Mouse (Mus musculus): ENCODE measurements around the gene Dact2.

The Dact2 gene

DNA sequence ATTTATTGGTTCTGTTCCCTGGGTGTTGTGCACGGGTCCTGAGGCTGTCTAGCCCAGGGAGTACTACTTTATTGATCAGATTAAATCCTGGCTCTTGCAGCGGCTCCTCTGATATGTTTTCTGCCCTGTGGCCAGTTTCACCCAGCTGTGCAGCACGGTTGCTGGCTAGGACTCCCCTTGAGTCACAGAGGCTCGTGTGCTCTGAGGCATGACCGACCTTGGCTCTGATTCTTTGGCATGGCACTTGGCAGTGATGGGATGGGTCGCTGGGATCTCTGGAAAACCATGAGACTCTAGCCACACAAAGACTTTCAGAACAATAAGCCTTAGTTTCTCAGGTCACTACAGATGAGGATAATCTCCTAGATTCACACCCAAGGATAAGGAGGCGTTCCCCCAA, 8.7 kb upstream of the Dact2 start:
- no peak for DNase-seq (ENCODE audit: low spot score)

DNA sequence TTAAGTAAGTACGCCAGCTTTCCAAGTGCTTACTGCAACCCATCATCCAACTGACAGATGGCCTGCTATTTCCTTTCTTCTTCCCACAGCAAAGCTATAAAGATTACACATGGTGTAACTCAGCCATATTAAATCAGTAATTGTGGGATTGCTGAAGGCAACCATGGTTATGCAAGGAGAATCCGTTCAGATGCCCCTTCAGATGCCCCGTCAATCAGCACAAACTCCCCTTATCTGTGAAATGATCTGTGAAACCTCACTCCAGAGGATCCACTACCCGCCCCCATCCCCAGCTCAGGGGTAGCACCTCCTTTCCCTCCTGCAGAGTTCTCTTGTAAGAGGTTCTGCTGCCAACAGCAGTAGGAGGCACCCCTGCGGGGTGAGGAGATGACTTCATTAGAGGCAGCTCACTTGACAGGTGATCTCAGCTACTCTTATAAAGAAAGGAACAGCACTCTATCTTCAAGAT, 3.0 kb upstream of the Dact2 start:
- no peak for DNase-seq (ENCODE audit: low spot score)

DNA sequence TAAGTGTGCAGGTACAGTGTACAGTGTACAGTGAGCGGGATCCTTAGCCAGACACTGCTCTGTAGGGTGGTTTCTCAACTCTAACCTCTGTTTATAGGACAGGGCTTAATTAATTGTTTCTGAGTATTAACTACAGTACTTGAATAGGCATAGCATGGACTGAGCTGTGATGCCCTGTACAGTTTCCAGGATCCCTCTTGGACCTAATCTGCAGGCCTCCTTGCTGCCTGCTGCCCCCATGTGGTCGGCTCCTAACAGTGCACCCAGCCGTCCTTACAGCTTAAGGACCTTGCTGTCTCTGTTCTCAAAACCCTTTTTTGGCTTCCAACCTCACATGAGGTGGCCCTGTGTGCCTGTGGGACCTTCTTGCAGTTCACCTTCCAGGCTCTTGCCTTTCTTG, 2.0 kb upstream of the Dact2 start:
- peak; percentile 74 for DNase-seq (ENCODE audit: low spot score)

DNA sequence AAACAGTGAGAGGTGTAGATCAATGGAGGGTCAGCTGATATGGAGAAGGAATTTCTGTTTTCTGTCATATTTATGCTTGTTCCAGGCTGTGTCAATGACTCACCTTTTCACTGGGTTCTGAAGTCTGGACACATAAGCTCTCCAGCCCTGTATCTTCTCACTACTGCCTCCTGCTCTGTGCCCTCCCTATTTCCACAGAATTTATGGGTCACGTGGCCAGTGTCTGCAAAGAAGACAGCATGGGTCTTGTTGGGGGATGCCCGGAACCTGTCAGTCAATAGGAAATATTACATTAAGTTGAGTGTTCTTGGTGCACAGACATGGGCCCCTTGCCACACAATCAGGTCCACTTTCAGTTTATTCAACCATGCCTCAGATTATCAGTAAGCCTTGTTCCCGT, 1.1 kb upstream of the Dact2 start:
- DNase-seq (ENCODE audit: low spot score): no peak

DNA sequence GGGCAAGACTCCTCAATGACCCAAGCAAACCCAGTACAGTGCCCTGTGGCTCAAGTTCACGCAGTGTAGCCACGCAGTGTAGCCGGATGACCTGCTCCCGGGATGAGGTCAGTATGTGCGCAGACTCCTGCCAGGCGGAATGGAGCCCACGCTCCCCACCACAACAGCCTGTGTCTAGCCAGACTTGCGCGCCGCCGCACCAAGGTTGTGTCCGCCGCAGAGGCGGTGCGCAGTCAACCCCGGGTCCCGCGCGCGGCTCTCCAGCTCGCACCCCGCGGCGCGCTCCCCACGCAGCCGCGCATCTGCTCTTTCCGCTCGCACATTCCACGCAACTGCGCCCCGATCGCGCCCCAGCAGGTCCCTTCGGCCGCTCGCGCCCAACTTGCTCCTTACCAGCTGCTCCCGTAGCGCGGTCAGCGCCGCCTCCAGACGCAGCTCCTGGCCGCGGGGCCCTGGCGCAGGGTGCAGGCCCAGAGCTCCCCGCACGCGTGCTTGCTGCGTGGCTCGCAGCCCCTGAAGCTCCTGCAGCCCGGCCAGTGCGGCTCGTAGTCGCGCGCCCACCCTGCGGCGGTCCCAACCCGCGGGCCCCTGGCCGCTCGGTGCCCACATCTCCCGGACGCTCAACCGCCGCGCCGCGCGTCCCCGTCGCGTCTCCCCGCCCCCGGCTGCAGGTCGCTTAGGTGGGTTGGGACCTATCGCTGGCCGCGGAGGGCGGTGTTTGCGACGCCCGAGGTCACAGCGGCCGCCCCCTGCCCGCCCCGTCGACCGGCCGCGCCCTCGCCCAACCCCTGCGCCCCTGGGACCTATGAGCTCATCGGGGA, 773 bp downstream of the Dact2 start:
- DNase-seq (ENCODE audit: low spot score): no peak

DNA sequence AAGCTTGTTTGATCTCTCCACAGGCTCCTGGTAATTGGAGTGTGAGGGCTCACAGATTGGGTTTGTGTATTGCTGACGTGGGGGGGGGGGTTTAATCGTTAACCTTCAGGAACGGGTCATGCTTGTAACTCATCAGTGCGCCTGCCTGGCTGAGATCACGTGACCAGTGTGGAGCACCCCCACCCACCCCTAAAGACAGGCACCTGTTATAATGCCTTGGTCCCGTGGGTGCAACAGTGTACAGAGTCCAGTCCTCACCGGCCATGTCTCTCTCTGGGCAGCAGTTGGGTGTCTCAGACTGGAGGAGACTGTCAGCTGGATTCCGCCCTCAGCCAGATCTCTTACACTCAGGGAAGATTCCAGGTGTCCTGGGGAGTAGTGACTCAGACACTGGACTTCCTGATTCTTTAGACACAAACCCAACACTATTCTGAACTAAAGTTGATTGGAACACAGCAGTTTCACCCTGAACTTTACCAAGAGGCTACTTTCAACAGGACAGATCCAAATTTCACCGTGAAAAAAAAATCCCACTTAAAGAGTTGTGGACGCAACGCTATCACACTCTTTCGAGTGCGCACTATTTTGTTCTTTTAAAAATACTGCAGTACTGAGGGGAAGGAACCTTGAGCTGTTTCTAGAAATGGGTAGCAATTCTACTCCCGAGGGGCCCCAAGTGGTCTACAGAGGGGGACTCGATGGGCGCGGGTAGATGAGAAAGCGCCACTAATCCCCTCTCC, 1.6 kb downstream of the Dact2 start:
- DNase-seq (ENCODE audit: low spot score): no peak

DNA sequence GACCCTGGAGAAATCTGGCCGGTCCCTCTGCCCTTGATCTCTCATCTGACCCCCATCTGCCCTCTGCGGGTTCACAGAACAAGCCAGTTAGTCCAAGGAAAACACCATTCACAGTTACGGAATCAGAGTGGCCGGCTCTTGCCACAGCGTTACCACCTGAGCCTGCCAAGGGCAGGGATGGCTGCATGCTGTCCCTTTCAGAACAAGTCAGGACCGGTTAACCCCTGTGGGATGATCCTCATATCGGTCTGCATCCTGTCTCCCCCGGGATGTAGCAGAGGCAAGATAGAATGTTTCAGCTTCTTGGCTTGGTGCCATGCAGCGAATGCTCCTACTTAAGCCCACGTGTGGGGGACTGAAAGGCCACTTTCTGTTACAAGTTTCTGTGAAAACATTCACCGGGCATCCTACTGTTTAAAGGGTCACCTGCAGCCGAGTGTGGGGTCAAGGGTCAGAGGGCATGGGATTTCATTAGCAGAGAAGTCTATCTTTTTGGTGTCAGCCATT, 2.8 kb downstream of the Dact2 start:
- no peak for DNase-seq (ENCODE audit: low spot score)

DNA sequence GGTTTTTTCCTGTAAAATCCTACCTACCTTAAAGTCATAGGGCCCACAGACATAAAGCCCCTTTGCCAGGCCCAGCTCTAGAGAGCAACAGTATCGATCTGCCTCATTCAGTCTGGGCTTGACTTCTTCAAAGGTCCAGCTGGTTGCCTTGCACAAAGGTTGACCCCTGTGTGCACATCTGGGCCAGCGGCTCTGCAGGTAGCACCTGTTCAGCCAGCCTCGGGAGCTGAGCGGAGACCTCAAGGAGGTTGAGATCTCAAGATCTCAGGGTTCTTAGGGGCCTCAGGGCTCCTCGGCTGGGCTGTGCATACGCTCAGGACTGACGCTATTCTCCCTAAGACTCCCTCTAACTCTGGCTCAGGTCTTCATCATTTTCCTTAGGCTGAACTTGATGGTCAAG, 3.9 kb downstream of the Dact2 start:
- DNase-seq (ENCODE audit: low spot score): no peak

DNA sequence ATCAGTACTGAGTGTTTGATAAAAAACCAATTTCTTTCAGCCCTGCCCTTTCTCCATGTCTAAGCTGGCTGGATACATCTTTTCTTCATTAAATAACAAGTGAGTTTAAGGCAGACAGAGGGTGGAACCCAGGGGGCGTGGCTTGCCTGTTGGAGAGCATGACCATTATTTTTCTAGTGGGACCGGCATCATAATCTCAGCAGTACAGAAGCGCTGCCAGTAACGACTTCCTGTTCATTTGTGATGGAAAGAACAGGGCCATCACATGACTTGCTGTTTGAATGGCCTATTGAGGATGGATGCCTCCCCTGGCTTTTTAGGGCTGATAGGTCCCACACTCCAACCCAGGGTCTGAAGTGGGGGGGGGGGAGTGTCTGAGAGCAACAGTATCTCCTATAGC, 4.5 kb downstream of the Dact2 start:
- DNase-seq (ENCODE audit: low spot score): no peak

DNA sequence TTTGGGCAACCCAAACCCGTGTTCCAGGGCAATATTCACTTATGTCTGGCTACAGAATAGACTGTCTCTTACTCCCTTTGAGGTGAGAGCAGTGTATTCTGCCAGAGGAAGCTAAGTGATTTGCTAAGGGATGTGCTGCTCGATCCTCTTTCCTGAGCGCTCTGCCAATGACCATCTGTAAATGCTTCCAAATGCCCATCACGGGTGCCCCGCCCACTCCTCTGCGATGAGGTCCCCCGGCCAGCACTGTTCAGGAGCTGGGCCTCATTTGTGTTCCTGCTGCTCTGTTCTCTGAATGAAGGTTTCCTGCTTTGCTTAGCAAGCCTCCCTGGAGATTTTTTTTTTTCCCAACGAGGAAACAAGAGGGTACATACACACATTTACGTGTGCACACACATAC, 11.2 kb downstream of the Dact2 start:
- DNase-seq (ENCODE audit: low spot score): no peak

DNA sequence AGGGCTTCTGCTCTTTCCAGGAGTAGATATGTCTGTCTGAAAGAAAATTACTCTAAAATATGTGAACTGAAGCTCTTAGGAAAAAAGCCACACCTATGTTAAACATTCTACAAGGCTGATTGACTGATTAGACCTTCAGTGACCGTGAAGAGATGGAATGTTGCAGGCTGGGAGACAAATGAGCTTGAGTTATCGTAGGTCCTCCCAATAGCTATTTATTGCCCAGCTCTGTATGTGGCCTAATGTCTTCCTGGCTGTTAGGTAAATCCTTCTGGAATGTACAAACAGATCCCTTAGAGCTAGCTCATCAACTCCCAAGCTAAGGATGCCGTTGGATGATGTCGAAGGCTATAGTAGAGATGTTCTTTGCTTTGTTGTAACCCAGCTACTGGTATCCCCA, 11.7 kb downstream of the Dact2 start:
- no peak for DNase-seq (ENCODE audit: low spot score)

DNA sequence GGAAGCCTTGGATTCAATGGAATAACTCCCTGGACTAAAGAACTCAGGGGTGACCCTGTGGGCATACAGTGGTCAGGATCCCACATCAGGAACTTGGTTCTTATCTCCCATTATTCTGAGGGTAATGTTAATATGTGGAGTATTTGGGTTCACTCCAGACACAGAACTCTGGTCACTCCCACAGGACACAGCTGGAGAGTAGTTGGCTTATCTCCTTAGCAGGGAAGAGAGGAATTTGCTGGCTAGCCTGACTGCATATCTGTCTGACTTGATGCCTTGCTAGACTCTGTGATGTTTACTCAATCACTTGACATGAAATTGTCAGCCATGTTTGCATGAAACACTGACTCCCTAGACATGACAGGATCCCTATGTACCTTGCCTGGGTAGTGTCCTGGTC, 15.6 kb downstream of the Dact2 start:
- DNase-seq (ENCODE audit: low spot score): no peak

DNA sequence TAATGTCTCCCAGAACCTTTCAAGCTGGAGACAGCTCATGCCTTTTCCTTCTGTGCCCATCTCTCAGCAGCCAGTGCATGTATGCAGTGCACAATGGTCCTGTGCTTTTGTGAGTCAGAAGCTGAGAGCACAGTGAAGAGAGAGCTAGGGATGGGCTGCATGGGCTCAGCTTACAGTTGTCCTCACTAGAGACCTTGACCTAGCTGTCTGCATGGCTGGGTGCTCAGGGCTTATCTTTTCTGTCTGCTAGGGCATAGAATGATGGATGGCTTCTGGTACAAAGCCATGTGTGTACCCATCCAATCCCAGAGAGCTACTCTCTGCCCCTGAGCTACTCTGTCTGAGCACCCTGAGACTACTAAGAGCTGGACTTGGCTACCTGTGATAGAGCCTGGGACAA, 17.0 kb downstream of the Dact2 start:
- DNase-seq (ENCODE audit: low spot score): no peak

DNA sequence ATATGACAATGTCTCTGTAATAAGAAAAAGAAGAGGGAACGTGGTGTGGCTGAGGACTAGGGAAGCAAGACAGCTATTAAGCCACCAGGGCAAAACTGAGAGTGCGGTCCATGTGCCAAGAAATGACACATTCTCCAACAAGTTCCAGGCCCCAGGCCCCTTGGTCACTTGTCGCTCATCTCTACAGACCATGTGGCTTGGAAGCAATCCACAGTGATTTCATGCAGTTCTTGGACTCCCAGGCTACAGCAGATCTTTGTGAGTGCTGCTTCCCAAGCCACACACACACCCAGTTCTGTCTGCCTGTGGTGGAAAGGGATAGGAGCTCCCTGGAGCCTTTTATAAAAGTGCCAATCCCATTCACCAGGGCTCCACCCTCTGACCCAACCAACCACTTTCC, 17.9 kb downstream of the Dact2 start:
- DNase-seq (ENCODE audit: low spot score): peak; percentile 24

DNA sequence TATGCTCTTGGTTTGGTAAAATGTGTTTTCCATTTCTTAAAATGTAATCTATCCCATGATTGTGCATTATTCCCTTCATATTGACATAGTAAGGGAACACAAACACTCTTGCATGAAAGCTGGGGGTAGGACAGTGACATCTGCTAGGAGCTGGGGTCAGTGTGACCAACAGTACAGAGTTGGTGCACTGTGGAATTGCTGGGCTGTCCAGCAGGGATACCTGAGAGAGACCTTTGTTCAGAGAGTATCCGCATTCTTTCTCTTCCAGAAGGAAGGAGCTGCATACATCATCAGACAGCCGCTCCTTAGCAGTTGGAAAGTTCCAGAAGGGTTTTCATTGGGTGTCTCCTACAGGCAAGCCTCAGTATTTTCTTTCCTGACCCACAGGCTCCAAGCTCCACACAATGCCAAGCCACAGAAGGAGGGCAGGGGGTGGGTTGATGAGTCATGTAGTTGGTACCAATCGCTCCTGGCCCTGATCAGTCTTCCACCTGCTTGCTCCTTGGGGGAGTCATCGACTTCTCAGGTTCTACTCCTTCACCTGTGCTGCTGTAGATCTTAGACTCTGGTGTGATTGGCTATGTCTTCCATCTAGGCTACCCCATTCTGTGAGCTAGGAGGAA, 19.8 kb downstream of the Dact2 start:
- no peak for DNase-seq (ENCODE audit: low spot score)

DNA sequence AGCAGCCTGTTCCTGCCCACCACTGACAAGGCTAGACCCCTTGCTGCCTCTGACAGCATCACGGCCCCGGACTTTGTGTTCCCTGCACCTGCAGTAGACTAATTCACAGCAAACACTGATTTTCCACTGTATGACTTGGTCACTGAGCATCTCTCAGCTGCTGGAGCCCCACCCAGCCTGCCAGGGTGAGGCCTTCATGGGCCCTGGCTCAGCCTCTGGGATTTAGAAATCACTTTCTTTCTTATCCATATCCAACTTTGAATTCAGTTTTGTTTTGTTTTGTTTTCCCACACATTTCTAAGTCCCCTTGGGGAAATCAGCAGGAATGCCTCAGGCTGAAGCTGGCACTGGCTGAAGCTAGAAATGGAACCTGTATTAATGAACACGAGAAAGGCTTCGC, 20.4 kb downstream of the Dact2 start:
- DNase-seq (ENCODE audit: low spot score): peak; percentile 16

DNA sequence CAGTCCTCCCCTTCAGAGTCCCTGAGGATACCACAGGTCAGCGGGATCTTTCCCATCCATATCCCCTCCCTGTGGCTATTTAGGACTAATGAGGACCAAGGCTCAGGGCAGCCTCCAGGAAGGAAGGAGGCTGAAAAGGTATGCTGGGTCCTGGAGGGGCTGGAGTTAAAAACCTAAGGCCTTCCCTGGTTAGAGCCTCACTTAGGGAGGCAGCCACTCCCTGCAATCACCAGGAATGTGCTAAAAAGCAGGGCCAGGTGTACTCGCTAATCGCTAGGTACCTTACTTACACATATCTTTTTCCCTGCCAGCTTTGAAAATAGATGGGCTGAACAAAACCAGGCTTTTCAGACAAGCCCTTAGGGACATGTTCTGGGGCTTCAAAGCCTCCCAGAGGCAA, 21.2 kb downstream of the Dact2 start:
- DNase-seq (ENCODE audit: low spot score): no peak

DNA sequence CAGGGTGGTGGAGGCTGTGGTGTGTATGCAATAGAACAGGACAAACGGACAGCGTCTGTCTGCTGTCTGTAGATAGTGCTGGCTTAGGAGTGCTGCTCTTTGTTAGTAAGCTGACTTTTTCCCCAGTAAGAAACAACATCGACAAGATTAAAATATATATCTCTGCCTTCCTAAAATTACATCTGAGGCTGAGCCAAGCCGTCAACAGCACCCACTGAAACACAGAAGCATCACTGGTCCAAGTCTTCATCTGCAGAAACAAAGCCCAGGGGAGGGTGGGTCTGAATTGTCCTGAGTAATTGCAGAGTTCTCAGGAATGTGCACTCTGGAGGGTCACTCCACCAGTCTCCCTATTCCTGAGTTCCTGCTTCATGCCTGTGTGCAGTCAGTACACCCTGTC, 25.2 kb downstream of the Dact2 start:
- no peak for DNase-seq (ENCODE audit: low spot score)

DNA sequence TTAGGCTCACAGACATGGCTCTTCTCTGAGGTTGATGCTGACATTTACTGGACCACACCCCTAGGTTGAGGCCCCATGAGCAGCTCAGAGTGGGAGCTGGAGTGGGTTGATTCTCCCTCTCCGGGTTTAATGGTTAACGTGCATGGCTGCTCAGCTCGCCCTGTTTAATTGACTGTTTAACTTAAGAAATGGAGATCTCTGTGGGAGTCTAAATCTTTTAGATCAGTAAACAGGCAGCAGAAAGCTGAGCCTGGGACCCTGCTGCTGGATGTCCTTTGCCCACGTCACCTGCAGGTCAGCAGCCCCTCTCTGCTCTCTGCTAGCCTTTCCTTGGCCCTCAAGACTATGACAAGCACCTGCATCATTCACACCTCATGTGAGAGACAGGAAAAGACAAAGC, 25.6 kb downstream of the Dact2 start:
- no peak for DNase-seq (ENCODE audit: low spot score)

DNA sequence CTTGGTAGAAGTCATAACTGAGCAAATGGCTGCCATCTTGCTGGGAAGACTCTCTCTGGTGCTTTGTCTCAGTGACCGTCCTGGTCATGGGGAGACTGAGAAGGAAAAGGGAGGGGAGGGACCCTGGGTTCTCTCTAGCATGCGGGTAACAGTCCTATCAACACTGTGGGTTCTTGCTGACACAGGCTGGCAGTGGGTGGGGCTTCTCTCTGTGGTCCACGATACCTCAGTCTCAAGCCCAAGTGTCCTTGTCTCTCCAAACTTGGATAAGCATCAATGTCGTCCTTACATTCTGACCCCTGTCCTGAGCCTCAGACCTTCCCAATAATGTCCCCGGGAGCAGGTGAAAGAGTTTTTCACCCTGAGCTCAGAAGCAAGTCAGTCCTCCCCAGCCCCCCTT, 26.1 kb downstream of the Dact2 start:
- DNase-seq (ENCODE audit: low spot score): no peak

DNA sequence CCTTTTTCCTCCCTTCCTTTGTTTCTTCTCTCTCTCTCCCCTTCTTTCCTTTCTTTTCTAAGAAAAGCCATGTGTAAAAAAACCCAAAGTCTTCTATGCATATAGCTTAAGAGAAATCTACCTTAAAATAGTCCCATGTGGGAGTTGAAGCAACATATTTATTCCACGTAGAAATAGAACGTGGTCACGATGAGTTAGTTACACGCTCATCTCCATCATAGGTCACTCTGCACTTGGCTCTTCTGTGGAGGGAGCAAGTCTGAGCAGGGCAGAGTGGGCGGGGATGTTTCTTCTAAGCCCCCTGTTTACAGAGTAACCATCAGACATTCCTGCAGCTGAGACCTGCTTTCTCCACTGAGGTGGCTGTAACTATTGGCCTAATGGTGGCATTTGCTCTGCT, 27.1 kb downstream of the Dact2 start:
- DNase-seq (ENCODE audit: low spot score): no peak

DNA sequence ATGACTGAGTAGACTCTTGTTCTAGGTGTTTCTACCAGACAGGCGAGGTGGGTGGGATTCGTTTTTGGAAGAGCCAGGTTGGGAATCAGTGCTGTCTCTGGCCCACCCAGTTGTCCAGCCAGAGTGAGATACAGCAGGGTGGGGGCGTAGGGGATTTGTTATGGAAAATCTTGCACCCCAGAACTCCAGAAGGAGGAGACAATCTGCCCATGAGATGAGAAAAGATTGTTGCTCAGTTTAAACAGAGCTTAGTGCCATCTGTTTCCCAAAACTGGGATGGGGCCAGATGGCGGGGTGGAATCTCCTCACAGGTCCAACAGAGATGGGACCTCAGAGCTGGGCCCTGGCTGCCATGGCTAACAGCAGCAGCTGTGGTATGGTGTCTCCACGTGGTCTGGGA, 28.4 kb downstream of the Dact2 start:
- DNase-seq (ENCODE audit: low spot score): no peak

DNA sequence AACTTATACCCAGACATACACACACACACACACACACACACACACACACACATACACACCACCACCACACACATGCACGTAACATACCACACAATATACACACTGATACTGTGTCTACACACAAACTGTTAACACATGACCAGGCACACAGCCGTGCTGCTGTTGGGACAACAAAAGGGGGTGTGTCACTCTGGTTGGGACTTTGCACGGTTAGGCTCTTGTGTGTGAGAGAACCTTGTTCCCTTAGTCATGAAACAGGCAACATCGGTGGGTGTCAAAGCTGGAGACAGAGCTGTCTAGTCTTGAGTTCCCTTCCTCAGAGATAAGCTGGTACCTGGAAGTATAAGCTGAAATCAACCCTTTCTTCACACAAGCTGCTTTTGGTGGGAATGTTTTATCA, 29.1 kb downstream of the Dact2 start:
- DNase-seq (ENCODE audit: low spot score): no peak
